8 mouse cellular contexts compared by ENCODE assay signal in genomic region chr2:22895282-22896273, GRCm38 (mm10). TPM values are rescaled to one million over a fixed set of nuclear protein-coding genes. Genes with fewer than 3 reads are reported as not detected.
DNase-seq lines count a peak whose midpoint lies in the region; ATAC-seq and TF ChIP-seq lines count a peak whose summit lies in the region.

Pdss1 (plus strand) TSS chr2:22895522.

- H3K9me3 ChIP-seq in ES-E14 (ENCODE audit: control insufficient read depth, insufficient read depth, low read depth, low read length), result no peaks in the 10 kb centered on the region
- H3K9me3 ChIP-seq in forebrain, embryonic 15.5 days, result no peaks in the 10 kb centered on the region

- TF ChIP-seq CTCF in lung, adult 2 months (IDR thresholded peaks at IDR 0.05; ENCODE audit: insufficient read depth, low read length), result no peak

- no peak within 1 kb of the TSS for H3K27ac ChIP-seq in ES-E14 (ENCODE audit: insufficient read depth, low read depth, low read length, poor library complexity, severe bottlenecking)
- H3K27ac ChIP-seq in forebrain, embryonic 15.5 days (replicated peaks), result peak within 1 kb of the TSS; percentile 82

- peaks cover 5 to 7% of the 10 kb centered on the region in 2 experiments; a peak in 2 of 4 replicates for H3K4me1 ChIP-seq in ES-E14 (ENCODE audit: control insufficient read depth in 2 of 2, insufficient read depth in 2 of 2, low read length in 2 of 2, poor library complexity in 1 of 2)
- peaks cover 20% of the 10 kb centered on the region for H3K4me1 ChIP-seq in forebrain, embryonic 15.5 days
- H3K4me1 ChIP-seq in lung, adult 2 months (ENCODE audit: control insufficient read depth, insufficient read depth, low read length), result no peaks in the 10 kb centered on the region; the same call in 1 of the 2 replicates

- ATAC-seq in forebrain, embryonic 15.5 days (replicated peaks), result peak; percentile 99
- ATAC-seq in neutrophil, adult 5-6 weeks (ENCODE audit: extremely low read depth, insufficient number of reproducible peaks, low FRiP score, poor library complexity, severe bottlenecking), result peak; percentile 91

- H3K27me3 ChIP-seq in forebrain, embryonic 15.5 days, result no peaks in the 10 kb centered on the region

- TF ChIP-seq POLR2A in lung, adult 2 months (IDR thresholded peaks at IDR 0.05; ENCODE audit: borderline replicate concordance, extremely low read depth, low read depth, low read length), result peak; percentile 84

- H3K36me3 ChIP-seq in ES-E14 (ENCODE audit: control insufficient read depth, insufficient read depth, low read length, poor library complexity, severe bottlenecking), result no peaks in the 10 kb centered on the region
- no peaks in the 10 kb centered on the region for H3K36me3 ChIP-seq in forebrain, embryonic 15.5 days

- H3K9ac ChIP-seq in ES-E14 (ENCODE audit: insufficient read depth, low read depth, low read length, poor library complexity, severe bottlenecking), result peak within 1 kb of the TSS; percentile 85
- H3K9ac ChIP-seq in forebrain, embryonic 15.5 days (replicated peaks), result peak within 1 kb of the TSS; percentile 61

- in situ Hi-C loops in ES-E14 (cut with MboI; ENCODE audit: low sequenced_read_pairs in 2 of 2, unreplicated experiment in 2 of 2), result no loop called here

- peak within 1 kb of the TSS; percentile 66 for H3K4me2 ChIP-seq in forebrain, embryonic 15.5 days (replicated peaks)

- under 1% methylated on average over 81 of the region's 81 CpGs for WGBS in forebrain, embryonic 15.5 days
- WGBS in lung, adult 2 months, result under 1% methylated on average over 81 of the region's 81 CpGs

- peak; percentile 88 for DNase-seq in ES-E14 (ENCODE audit: low read depth, low spot score)
- DNase-seq in cerebellum, adult 11-12 months, result peak; percentile 94
- peak; percentile 81 for DNase-seq in heart, postnatal 25 days (ENCODE audit: low spot score)
- DNase-seq in layer of hippocampus, adult 18-20 months (ENCODE audit: low spot score in 2 of 2), result peak; percentile 84 to 92
- DNase-seq in lung, adult 2 months, result peak; percentile 84
- DNase-seq in thymus, adult 18-20 months, result peak; percentile 67 to 71

- H3K4me3 ChIP-seq in ES-E14 (ENCODE audit: insufficient read depth in 1 of 2, low read depth in 1 of 2, low read length in 2 of 2, poor library complexity in 1 of 2, severe bottlenecking in 1 of 2), result peak within 1 kb of the TSS; percentile 76 to 87
- peak within 1 kb of the TSS; percentile 73 for H3K4me3 ChIP-seq in forebrain, embryonic 15.5 days
- H3K4me3 ChIP-seq in lung, adult 2 months (replicated peaks; ENCODE audit: extremely low read depth, low read depth, low read length), result peak within 1 kb of the TSS; percentile 62

- intact Hi-C loops in heart, postnatal 25 days (cut with DNase I), result loop anchor here (2.0 to 10.0 kb wide), 3 partner anchors 143 to 262 kb away; partner anchors contain the start of genes Acbd5, Mastl and Yme1l1

TF ChIP-seq in ES-E14, 5 proteins besides CTCF, POLR2A, EP300 and RAD21:
- TF ChIP-seq HCFC1 (IDR thresholded peaks at IDR 0.05; ENCODE audit: borderline replicate concordance, insufficient read depth, low read length) (peak; percentile 84), CHD2 (IDR thresholded peaks at IDR 0.05; ENCODE audit: low read depth, low read length) (peak; percentile 61; the same call in 1 of the 2 replicates), ZC3H11A (IDR thresholded peaks at IDR 0.05; ENCODE audit: borderline replicate concordance, low read depth, low read length) (no peak)

RNA-seq across cellular contexts. Expression of gene Pdss1, which starts in this region (rescaled TPM):
- 30.4 and 31.9 TPM in 2 replicates for total RNA-seq in ES-E14 (2012; rRNA removed)
- 22.7 and 23.8 TPM in 2 replicates for polyA plus RNA-seq in forebrain, embryonic 15.5 days (2015; fragmentation: Nextera tagmentation; extraction: Ambion mirVana)
- total RNA-seq in heart, postnatal 25 days (2021), result 10 to 100 TPM; 29.6 to 31.6 TPM
- 10 to 100 TPM; 11.0 to 16.3 TPM for total RNA-seq in layer of hippocampus, adult 18-20 months (2021)
- 3.0 and 3.1 TPM in 2 replicates for polyA plus RNA-seq in lung, adult 2 months (2012; rRNA removed)
- 7.4 and 8.0 TPM in 2 replicates for total RNA-seq in neutrophil, adult 5-6 weeks (2017)
